Mouse (Mus musculus) thymus, adult 2 months (tissue): ENCODE results near the gene Pih1d2.

ENCODE experiments used
- CTCF ChIP-seq: fragments of 200-500 bp; IDR thresholded peaks from 2 replicates; pipeline ENCODE4 v1.5.1; 2012; ENCODE audit warnings: mild to moderate bottlenecking, control low read depth, low read length, moderate library complexity, borderline replicate concordance; ENCODE audit not compliant: control insufficient read depth, poor library complexity, insufficient read depth; ENCODE audit errors: extremely low read depth
- POLR2A ChIP-seq: fragments of 200-500 bp; IDR thresholded peaks from 2 replicates; pipeline ENCODE4 v1.6.1; 2012; ENCODE audit warnings: mild to moderate bottlenecking, low read length, control low read depth, moderate library complexity; ENCODE audit not compliant: control insufficient read depth, poor library complexity, insufficient read depth; ENCODE audit errors: extremely low read depth

GRCm38 (mm10) chr9:50634270-50634669 lies 17.1 kb downstream of the Pih1d2 start:
- TF ChIP-seq POLR2A (no peak), CTCF (no peak)
